Mouse (Mus musculus): ENCODE measurements around the gene Slamf8. TPM values are rescaled to one million over a fixed set of nuclear protein-coding genes. Genes with fewer than 3 reads are reported as not detected.
A peak's percentile ranks its signal among the peaks of the same experiment; 100 is the strongest.

The Slamf8 gene
- total RNA-seq, 2 experiments from 2014 or later = not detected

GRCm38 (mm10) chr1:172611304-172611703, 20.9 kb upstream of the Slamf8 start:
- intact Hi-C loops (cut with DNase I; ENCODE audit: low total_unique reads) = no loop called here
- DNase-seq = no peak

- intact Hi-C loops (cut with DNase I; ENCODE audit: low total_unique reads) = no loop called here
- no peak for DNase-seq
Observed at GRCm38 (mm10) chr1:172602326-172602725, 12.0 kb upstream of the Slamf8 start, which contains the start of gene Fcrl6. Gene Fcrl6 (minus strand): TSS chr1:172602551.

- intact Hi-C loops (cut with DNase I; ENCODE audit: low total_unique reads) = no loop called here
- DNase-seq = no peak
Observed at GRCm38 (mm10) chr1:172594495-172594894, 4.1 kb upstream of the Slamf8 start.

GRCm38 (mm10) chr1:172593956-172594355, 3.6 kb upstream of the Slamf8 start:
- intact Hi-C loops (cut with DNase I; ENCODE audit: low total_unique reads) = no loop called here

DNA sequence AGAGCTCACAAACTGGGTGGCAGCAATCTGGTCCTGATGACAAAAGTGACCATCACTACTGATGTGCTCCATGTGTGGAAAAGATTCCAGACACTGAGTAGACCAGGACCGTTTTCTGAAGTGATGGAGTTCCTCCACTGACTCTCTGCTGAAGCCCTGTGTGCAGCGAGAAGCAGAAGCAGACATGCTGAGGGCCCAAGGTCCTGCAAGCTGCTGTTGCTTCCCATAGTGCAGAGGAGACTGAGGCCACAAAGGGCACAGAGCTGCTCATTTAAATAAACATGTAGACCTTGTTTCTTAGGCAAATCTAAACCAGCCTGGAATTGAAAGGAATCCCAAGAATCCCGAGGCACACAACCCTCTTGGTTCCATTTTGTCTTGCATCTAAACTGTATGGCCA, 3.0 kb upstream of the Slamf8 start:
- intact Hi-C loops (cut with DNase I; ENCODE audit: low total_unique reads) = no loop called here
- no peak for DNase-seq

More at GRCm38 (mm10) chr1:172593956-172594355, 3.6 kb upstream of the Slamf8 start:
- no peak for DNase-seq

DNA sequence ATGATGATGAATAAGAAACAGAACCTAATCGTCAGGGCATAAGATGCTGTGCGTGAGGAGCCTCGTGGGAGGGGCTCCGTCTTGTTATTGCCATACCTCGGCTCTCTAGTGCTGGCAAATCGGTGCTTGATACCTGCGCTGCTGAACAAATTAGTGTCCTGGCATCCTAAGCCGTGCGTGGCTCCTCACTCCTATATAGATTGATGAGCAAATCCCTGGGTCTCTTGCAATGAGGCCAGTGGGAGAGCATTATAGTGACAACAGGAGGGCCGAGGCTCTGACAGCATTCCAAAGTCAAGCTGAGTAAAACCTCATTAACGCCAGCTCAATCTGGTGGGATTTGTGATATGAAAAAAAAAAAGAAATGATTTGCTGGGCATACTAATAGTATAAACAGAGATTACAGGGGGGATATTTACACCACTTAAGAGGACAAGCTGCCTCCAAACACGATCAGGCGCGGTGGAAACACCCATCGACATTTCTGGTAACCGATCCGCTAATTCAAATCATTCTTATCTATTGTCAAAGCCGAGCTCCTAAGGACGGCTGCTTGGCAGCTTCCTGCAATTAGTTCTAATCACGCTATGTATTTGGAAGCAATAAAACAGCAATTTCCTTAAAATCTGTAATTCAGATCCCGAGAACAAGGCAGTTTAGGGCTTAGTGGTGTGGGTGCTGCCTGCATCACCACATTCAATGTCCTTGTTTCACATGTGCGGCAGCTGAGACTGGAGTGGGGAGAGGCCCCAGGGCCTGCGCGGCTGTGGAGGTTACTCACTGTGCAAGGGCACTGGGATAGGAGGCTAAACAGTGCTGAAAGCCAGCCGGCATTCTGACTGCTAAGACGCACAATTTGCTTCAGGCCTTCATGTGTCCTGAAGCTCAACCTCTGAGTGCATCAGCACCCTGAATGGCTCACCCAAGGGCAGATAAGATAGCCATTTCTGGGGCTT, 4.5 kb downstream of the Slamf8 start:
- intact Hi-C loops (cut with DNase I; ENCODE audit: low total_unique reads) = no loop called here
- DNase-seq = no peak

DNA sequence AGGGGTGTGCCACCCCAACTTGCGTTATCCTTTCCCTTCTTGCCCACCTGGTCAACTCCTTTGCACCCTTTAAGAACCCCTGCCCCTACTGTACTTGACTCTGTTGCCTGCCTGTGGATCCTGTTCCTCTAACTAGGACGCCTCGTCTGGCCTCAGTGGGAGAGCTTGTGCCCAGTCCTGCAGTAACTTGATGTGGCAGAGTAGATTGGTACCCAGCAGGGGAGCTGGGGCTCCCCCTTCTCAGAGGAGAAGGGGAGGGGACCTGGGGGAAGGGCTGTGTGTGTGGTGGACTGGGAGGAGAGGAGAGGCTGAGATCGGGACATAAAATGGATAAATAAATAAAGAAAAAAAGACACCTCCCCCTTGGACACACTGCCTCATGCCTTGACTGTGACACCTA, 5.3 kb downstream of the Slamf8 start:
- DNase-seq = no peak
- intact Hi-C loops (cut with DNase I; ENCODE audit: low total_unique reads) = no loop called here

DNA sequence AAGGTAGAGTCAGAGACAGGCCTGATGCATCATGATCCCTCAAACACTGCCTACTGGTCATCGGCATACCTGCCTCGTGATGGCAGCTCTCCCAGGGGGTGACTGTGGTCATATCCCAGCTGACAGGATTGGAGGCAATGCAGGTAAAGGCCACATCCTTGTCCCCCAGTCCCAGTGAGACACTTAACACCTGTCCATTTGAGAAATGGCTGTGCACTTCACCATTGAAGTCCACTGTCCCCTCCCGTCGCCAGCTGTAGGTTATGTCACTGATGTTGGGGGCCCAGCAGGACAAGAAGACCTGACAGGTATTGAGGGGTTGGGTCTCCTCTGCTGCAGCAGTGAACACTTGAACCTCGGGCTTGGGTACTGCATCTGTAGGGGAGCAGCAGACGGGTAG, 6.1 kb downstream of the Slamf8 start:
- DNase-seq = no peak
- intact Hi-C loops (cut with DNase I; ENCODE audit: low total_unique reads) = no loop called here

DNA sequence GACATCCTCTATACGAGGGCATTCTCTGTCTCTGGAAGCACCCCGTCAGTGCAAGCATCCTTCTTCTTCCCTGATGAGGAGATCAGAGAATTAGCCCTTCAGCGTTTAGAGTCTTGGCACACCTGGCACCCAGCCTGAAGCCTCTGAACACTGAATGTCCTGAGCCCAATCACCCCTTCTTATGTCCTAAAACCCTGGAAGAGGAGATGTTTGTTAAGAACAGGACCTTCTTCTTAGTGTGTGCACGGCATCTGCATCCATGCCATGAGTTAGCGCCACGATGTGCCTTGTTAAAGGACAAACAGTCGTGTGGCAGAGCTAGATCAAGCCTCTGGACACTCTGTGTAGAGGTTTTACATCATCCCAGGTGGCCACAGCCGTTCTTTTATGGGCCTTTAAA, 7.9 kb downstream of the Slamf8 start:
- intact Hi-C loops (cut with DNase I; ENCODE audit: low total_unique reads) = no loop called here
- DNase-seq = no peak

- no peak for DNase-seq
- intact Hi-C loops (cut with DNase I; ENCODE audit: low total_unique reads) = no loop called here
Observed at GRCm38 (mm10) chr1:172580116-172580515, 10.3 kb downstream of the Slamf8 start.

DNA sequence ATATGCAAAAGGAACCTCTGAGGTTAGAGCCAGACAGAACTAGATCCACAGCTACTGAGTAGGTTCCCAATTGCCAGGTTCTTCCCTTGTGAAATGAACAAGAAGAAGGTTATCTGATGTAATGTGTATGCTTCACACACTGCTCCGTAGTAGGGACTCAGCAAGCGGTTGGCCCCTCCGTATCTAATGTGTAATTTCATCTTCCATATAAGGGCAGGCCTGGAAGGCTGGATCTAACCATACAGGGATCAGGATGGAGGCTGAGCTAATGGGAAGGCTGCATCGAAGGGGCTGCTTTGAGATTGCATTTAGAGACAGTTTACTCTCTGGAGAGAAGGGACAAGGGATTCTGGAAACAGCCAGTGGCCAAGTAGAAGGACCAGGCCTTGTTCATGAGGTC, 22.6 kb downstream of the Slamf8 start:
- intact Hi-C loops (cut with DNase I; ENCODE audit: low total_unique reads) = no loop called here
- DNase-seq = no peak

DNA sequence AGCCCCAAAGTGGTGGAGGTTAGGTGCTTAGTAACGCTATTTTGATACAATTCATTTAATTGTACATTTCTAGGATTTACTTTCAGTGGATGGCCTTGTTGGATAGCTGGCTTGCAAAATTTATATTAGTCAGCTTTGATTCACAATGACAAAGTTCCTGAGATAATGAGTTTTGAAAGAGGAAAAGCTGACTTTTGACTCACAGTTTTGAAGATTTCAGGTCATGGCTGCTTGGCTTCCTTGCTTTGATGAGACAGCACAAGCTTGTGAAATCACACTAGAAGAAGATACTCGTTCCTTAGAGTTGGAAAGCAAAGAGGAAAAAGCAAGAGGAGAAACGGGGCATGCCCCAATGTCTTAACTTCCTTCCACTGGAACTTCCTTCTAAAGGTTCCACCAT, 24.2 kb downstream of the Slamf8 start:
- intact Hi-C loops (cut with DNase I; ENCODE audit: low total_unique reads) = no loop called here
- DNase-seq = no peak

DNA sequence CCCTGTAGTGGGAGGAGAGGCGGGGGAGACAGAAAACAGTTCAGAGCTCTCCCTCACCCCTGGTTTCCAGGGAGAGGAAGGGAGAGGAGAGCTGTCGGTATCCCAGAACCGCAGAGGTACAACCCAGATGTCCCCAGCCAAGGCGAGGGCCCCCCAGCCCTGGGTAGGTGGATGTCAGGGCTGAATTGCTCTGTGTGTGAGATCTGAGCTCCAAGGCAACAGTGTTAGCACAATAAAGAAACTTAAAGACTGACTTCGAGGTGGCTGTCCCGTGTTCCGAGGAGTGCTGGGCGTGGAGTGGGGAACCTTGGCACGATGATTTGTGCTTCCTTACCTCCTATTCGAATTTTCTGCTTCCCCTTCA, 26.9 kb downstream of the Slamf8 start:
- no peak for DNase-seq
- intact Hi-C loops (cut with DNase I; ENCODE audit: low total_unique reads) = no loop called here

GRCm38 (mm10) chr1:172562641-172563464, 27.5 kb downstream of the Slamf8 start:
- peak; percentile 70 for DNase-seq
- intact Hi-C loops (cut with DNase I; ENCODE audit: low total_unique reads) = no loop called here

- intact Hi-C loops (cut with DNase I; ENCODE audit: low total_unique reads) = no loop called here
- DNase-seq = no peak
Observed at GRCm38 (mm10) chr1:172555638-172556037, 34.7 kb downstream of the Slamf8 start, which contains the start of gene Vsig8. Gene Vsig8 (plus strand): TSS chr1:172555938.

DNA sequence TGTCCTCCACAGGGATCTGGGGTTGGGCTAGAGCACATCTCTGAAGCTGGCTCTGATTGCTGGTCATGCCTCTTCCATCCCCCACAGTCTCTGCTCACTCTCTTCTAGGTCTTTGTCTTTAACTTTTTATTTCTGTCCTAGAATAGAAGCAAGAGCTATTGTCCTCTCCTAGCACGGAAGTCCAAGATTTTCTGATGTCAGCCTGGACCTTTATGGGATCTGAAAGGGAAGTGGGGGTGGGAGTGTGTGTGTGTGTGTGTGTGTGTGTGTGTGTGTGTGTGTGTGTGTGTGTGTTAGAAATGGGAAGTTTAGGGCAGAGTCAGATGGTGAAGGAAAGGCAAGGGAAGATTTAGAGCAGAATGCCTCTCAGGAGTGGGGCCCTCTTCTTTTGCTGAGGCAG, 37.7 kb downstream of the Slamf8 start:
- DNase-seq = no peak
- intact Hi-C loops (cut with DNase I; ENCODE audit: low total_unique reads) = no loop called here

DNA sequence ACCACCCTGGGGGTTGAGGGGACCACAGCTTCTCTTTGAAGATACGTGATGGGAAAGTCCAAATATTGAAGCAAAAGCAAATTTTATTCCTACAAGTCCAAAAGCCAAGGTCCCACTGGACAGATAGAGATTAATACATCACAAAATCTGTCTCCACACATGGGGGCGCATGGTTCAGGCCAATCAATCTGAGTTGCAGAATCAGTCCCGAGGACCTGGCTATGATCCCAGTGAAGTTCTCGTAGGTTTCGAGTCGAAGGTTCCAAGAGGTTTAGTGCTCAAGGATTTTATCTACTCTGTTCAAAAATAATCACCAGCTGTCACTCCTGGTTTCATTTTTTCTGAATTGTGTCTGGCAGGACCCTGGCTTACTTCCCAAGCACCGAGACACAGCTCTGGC, 39.4 kb downstream of the Slamf8 start:
- intact Hi-C loops (cut with DNase I; ENCODE audit: low total_unique reads) = no loop called here
- no peak for DNase-seq

GRCm38 (mm10) chr1:172550551-172550951, 39.8 kb downstream of the Slamf8 start:
- no peak for DNase-seq
- intact Hi-C loops (cut with DNase I; ENCODE audit: low total_unique reads) = no loop called here

- no peak for DNase-seq
- intact Hi-C loops (cut with DNase I; ENCODE audit: low total_unique reads) = no loop called here
Observed at GRCm38 (mm10) chr1:172549717-172550116, 40.7 kb downstream of the Slamf8 start.

DNA sequence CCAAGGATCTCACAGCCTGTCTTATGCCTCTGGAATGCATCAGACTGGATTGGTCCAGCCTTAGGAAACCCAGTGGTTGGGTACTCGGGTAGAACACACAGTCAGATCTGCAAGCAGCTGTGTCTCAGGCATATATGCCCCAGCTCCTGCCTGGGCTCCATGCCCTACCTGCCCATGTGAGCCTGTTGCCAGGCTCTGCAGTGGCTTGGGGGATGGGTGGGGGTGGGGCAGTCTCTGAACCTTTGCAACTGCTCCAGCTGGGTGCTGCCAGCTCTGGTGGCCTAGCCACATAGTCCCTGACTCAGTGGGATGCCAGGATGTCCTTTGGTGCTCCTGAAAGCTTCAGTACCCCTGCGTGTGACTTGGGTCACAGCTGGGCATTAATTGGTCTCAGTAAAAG, 41.1 kb downstream of the Slamf8 start:
- intact Hi-C loops (cut with DNase I; ENCODE audit: low total_unique reads) = no loop called here
- no peak for DNase-seq

GRCm38 (mm10) chr1:172548501-172548900, 41.9 kb downstream of the Slamf8 start:
- intact Hi-C loops (cut with DNase I; ENCODE audit: low total_unique reads) = no loop called here

More at GRCm38 (mm10) chr1:172548501-172548900, 41.9 kb downstream of the Slamf8 start:
- DNase-seq = no peak
